Mouse (Mus musculus) bone marrow macrophage, adult 2 months (primary cell): ENCODE data around the gene Brd2.

Experiments
- CTCF ChIP-seq: IDR thresholded peaks from 2 replicates; pipeline ENCODE4 v1.5.1; 2012; ENCODE audit warnings: low read depth, mild to moderate bottlenecking, low read length, moderate library complexity
- POLR2A ChIP-seq: IDR thresholded peaks from 2 replicates; pipeline ENCODE4 v1.6.1; 2012; ENCODE audit warnings: mild to moderate bottlenecking, low read depth, low read length, borderline replicate concordance

- no peak for TF ChIP-seq CTCF
- TF ChIP-seq POLR2A = no peak
Measured at GRCm38 (mm10) chr17:34128264-34128937, 6.0 kb upstream of the Brd2 start.
